Mouse (Mus musculus) retina, embryonic 14.5 days (tissue): Measurements from ENCODE around the gene Dpep2nb.

Experiments used
- DNase-seq: peaks from one replicate; pipeline ENCODE4 v3.0.0-alpha.2; 2015; ENCODE audit warnings: low spot score

Dpep2nb gene

GRCm38 (mm10) chr8:105959350-105959749 lies 46.4 kb downstream of the Dpep2nb start:
- no peak for DNase-seq

GRCm38 (mm10) chr8:105957813-105958212 lies 48.0 kb downstream of the Dpep2nb start:
- DNase-seq: no peak

- no peak for DNase-seq
Measured at GRCm38 (mm10) chr8:105956556-105956955, 49.2 kb downstream of the Dpep2nb start.

GRCm38 (mm10) chr8:105951057-105951659 lies 54.6 kb downstream of the Dpep2nb start:
- no peak for DNase-seq

- no peak for DNase-seq
Measured at GRCm38 (mm10) chr8:105949350-105949749, 56.4 kb downstream of the Dpep2nb start.
